Mouse (Mus musculus) olfactory bulb, adult 2 months (tissue): Measurements from ENCODE around the gene Fance.

ENCODE experiments used
- CTCF ChIP-seq: fragments of 200-500 bp; IDR thresholded peaks from 2 replicates; pipeline ENCODE4 v1.5.1; 2012; ENCODE audit warnings: low read depth, mild to moderate bottlenecking, low read length, moderate library complexity; ENCODE audit not compliant: insufficient read depth
- POLR2A ChIP-seq: fragments of 200-500 bp; IDR thresholded peaks from 2 replicates; pipeline ENCODE4 v1.6.1; 2012; ENCODE audit warnings: mild to moderate bottlenecking, low read depth, low read length, moderate library complexity; ENCODE audit not compliant: insufficient read depth

- TF ChIP-seq CTCF (no peak), POLR2A (no peak)
These were observed 41.0 kb upstream of the Fance start for GRCm38 (mm10) chr17:28272281-28272680.
